Mouse (Mus musculus) activated CD4-positive, CD25-positive, alpha-beta regulatory T cell, adult 9 weeks (primary cell): ENCODE results near the gene Il11. TPM values are rescaled to one million over a fixed set of nuclear protein-coding genes. Genes with fewer than 3 reads are reported as not detected.

Experiments
- polyA plus RNA-seq: library from polyadenylated mRNA; unstranded; fragments of 100-300 nt; shearing (Covaris generic); gene quantifications from one replicate; pipeline ENCODE4 v1.2.1, GENCODE M21; 2017

Gene Il11
- polyA plus RNA-seq: not detected

GRCm38 (mm10) chr7:4782759-4783158, at the start of gene Il11, which contains the start of gene Tmem190:
Gene Il11 (minus strand): TSS chr7:4782859.
Gene Tmem190 (plus strand): TSS chr7:4782937.

GRCm38 (mm10) chr7:4812303-4813104, 29.8 kb upstream of the Il11 start, which contains the start of gene Ube2s:
Gene Ube2s (minus strand): TSS chr7:4812590.

DNA sequence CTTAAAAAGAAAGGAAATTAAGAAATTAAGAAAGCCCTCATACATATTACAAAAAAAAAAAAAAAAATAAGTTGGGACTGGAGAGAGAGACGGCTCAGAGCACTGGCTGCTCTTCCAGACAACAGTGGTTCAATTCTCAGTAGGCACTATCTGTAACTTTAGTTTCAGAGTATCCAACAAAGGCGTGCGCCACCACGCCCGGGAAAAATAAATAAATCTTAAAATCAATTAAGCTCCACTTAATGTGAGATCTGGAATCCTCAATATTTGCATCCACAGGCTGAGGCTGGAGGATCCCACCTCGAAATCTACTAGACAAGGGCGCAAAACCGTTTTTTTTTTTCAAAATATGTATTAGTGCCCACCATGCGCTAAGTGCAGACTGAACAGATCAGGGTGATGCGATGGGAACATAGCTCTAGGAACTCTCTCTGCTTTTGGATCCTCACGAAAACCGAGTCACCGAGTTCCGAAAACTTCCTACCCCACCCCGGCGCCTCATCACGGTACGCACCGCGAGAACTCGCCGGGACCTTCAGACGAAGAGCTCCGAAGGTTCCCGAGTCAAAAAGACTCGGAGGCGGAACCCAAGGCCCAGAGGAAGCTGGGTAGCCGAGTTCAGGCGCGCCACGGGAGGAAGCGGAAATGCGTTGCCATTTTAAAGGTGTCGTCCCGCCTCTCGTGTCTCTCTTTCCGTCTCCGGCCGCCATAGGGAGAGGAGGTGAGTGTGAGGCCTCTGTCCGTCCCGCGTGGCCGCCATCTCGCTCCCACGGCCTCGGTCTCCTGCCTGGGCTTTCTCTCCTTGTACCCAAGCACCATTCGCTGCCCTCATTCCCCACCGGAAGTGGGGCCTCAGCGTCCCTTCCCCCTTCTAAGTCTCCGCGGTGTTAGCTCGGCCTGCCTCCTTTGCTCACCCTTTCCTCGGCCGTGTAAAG, 9.9 kb upstream of the Il11 start, which contains the start of gene Rpl28:
Gene Rpl28 (plus strand): TSS at position 597 of the 935 bp plus-strand sequence.

DNA sequence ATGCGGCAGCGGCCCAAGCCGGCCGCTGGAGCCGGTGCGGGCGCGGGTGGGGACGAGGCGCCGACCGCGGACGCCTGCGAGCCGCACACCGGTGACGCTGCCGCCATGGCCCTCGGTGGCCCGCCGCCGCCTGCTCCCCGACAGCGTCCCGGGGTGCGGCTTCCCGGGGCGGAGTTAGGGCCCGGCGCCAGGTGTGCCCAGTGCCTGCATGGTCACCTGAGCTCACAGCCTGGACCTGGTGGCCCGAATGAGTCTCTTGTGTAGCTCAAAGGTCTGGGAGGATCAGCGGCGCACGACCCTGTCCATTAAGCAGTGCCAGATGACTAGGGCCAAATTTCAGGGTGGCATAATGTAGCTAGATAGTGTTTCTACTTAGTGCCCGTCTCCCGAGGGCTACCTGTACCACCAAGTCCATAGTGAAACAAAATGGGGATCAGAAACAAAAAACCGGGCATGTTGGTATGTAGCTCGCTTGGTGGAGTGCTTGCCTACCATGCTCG, 6.8 kb upstream of the Il11 start, which contains the start of gene Tmem238:
Gene Tmem238 (minus strand): TSS at position 221 of the 500 bp plus-strand sequence.

GRCm38 (mm10) chr7:4771202-4771601, 11.5 kb downstream of the Il11 start, which contains the start of gene Fam71e2:
Gene Fam71e2 (minus strand): TSS chr7:4771302.

GRCm38 (mm10) chr7:4752821-4753570, 29.7 kb downstream of the Il11 start, which contains the start of gene Cox6b2:
Gene Cox6b2 (minus strand): TSS chr7:4753094.

DNA sequence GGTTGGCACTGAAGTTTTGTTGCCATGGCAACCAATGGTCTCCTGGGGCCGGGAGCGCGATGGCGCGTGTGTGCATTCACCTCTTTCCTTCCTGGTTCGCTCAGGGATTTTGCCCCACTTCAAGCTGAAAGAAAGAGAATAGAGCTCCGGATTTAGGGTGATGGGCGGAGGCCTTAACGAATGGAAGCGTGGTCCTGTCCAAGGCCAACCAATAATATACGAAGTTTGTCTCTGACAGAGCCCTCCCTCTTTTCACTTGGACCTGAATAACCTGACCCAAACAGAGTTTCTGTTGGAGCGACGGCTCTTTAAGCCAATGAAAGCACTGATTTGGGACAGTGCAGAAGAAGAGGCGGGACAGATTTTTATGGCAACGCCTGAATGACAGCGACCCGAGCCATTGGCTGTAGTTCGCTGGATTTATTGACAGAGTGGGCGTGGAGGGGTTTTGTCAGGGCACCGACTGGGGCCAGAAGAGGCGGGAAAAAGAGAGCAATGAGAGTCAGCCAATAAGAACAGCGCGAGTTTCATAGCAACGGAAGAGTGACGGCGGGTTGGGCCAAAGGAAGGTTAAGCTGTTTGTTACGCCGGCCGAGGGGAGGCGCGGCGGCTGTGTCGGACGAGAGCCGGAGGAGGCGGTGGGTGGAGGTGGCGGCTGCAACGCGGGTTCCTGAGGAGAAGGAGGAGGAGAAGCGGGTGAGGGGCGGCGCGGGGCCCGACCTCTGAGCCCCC, 42.9 kb downstream of the Il11 start, which contains the start of gene Kmt5c:
Gene Kmt5c (plus strand): TSS at position 572 of the 732 bp plus-strand sequence.

DNA sequence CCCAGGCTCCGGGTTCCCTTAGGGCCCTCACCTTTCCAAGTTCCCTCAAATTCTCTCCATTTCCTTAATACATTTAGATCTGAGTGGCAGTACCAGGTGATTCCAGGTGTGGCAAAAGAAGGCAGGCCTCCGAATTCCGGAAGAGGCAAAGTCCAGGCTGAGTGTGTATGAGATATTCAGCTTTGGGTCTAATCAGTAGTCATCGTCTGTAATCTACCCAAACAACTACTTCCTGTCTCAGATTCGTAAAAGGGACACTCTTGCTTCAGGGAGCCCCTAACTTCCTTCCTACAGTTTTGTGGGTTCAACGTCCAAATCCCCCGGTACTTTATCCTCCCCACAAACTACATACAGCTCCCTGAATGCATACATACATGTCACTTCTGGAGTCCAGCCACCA, 57.5 kb downstream of the Il11 start, which contains the start of gene Tmem150b:
Gene Tmem150b (minus strand): TSS at position 81 of the 400 bp plus-strand sequence.

Other genes with a start within 250 kb of the Il11 start
- 0.26 TPM for gene Syt5, start 235.3 kb downstream of the Il11 start, polyA plus RNA-seq
- not detected for gene Ptprh, start 178.8 kb downstream of the Il11 start, polyA plus RNA-seq
- gene Tmem86b, start 151.4 kb downstream of the Il11 start, polyA plus RNA-seq: 5.6 TPM
- 30.9 TPM for gene Ppp6r1, start 123.8 kb downstream of the Il11 start, polyA plus RNA-seq
- 82.1 TPM for gene Hspbp1, start 97.8 kb downstream of the Il11 start, polyA plus RNA-seq
- gene Brsk1, start 92.3 kb downstream of the Il11 start, polyA plus RNA-seq: not detected
- gene Tmem150b, start 57.6 kb downstream of the Il11 start, polyA plus RNA-seq: 0.10 TPM
- 49.9 TPM for gene Kmt5c, start 42.7 kb downstream of the Il11 start, polyA plus RNA-seq
- 3.0 TPM for gene Cox6b2, start 29.8 kb downstream of the Il11 start, polyA plus RNA-seq
- not detected for gene Fam71e2, start 11.6 kb downstream of the Il11 start, polyA plus RNA-seq
- gene Tmem190, start 78 bp upstream of the Il11 start, polyA plus RNA-seq: not detected
- 1.3 TPM for gene Tmem238, start 6.8 kb upstream of the Il11 start, polyA plus RNA-seq
- gene Rpl28, start 10.0 kb upstream of the Il11 start, polyA plus RNA-seq: 423 TPM
- 105 TPM for gene Ube2s, start 29.7 kb upstream of the Il11 start, polyA plus RNA-seq
- gene Shisa7, start 61.8 kb upstream of the Il11 start, polyA plus RNA-seq: not detected
- 43.7 TPM for gene Isoc2b, start 87.4 kb upstream of the Il11 start, polyA plus RNA-seq
- gene Isoc2a, start 94.3 kb upstream of the Il11 start, polyA plus RNA-seq: 0.53 TPM
- not detected for gene Gm36210, start 123.7 kb upstream of the Il11 start, polyA plus RNA-seq
- gene Zfp628, start 132.4 kb upstream of the Il11 start, polyA plus RNA-seq: 1.6 TPM
- gene Nat14, start 139.2 kb upstream of the Il11 start, polyA plus RNA-seq: 0.90 TPM
- not detected for gene Ssc5d, start 142.9 kb upstream of the Il11 start, polyA plus RNA-seq
- gene Sbk2, start 181.5 kb upstream of the Il11 start, polyA plus RNA-seq: 0.84 TPM
- not detected for gene Sbk3, start 188.3 kb upstream of the Il11 start, polyA plus RNA-seq
- gene Zfp579, start 213.3 kb upstream of the Il11 start, polyA plus RNA-seq: 13.5 TPM
- gene Zfp524, start 231.6 kb upstream of the Il11 start, polyA plus RNA-seq: 34.1 TPM
- 39.2 TPM for gene Fiz1, start 231.8 kb upstream of the Il11 start, polyA plus RNA-seq
- 5.7 TPM for gene Gm44973, start 232.6 kb upstream of the Il11 start, polyA plus RNA-seq
- 6.2 TPM for gene Zfp865, start 237.5 kb upstream of the Il11 start, polyA plus RNA-seq
- gene Ccdc106, start 237.7 kb upstream of the Il11 start, polyA plus RNA-seq: not detected